Mouse (Mus musculus): Measurements from ENCODE around the gene Nepn. TPM values are rescaled to one million over a fixed set of nuclear protein-coding genes. Genes with fewer than 3 reads are reported as not detected.

Nepn gene
- polyA plus RNA-seq, 1 experiment from 2014 or later, result not detected

DNA sequence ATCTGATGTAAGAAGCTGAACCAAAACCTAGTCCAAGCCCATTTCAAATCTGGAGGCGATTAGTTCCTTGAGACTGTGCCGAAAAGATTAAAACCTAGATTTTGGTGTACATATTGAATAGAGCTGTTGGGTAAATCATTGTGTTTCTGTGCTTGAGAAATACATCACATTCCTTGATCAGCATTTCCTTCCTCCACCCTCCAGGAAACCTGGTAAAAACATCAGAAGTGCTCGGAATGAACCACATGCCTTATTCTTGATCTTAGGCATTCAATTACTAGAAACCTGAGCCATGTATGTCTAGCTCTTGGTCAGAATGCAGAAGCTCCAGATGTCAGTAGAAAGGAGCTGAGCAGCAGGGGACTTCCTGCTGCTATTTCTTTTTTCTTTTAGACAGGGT is 666 bp downstream of the Nepn start:
- WGBS, result 73% methylated on average over 3 of the region's 3 CpGs
- no peak for DNase-seq (ENCODE audit: low spot score)
- ATAC-seq (ENCODE audit: low FRiP score), result no peak
- no peaks in the 10 kb centered on the region for H3K4me1 ChIP-seq (replicated peaks; ENCODE audit: control insufficient read depth, insufficient read depth, low read length)
- H3K4me2 ChIP-seq (replicated peaks; ENCODE audit: low read depth, low read length), result no peak overlapping the region
- H3K9ac ChIP-seq (ENCODE audit: low read depth, low read length), result no peak overlapping the region
- no peaks in the 10 kb centered on the region for H3K9me3 ChIP-seq (ENCODE audit: control insufficient read depth, low read length)
- no peak overlapping the region for H3K27ac ChIP-seq (ENCODE audit: low read depth, low read length)
- H3K4me3 ChIP-seq (ENCODE audit: low read depth, low read length), result no peak overlapping the region
- H3K36me3 ChIP-seq (ENCODE audit: control insufficient read depth, insufficient read depth, low read length), result no peaks in the 10 kb centered on the region
- H3K27me3 ChIP-seq (ENCODE audit: control insufficient read depth, insufficient read depth, low read length), result no peaks in the 10 kb centered on the region

DNA sequence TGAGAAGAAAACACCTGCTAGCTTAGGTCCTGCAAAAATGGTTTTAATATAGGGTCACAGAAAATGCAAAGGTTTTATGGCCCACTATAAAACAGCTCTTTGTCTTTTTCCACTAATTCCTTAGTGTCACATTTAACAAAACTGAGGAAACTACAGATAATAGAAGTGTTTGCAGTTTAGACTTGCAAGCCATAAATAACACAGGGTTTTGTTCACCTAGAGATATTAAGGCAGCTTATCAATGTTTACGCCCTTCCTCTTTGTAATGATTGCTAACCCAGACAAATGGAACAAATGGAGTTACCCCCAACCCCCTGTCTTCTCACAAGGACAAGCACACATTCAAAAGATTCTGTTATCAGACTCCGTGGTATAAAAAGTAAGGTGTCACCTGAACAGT is 2.4 kb downstream of the Nepn start:
- DNase-seq (ENCODE audit: low spot score) (no peak), ATAC-seq (ENCODE audit: low FRiP score) (no peak)
- no peak overlapping the region for H3K27ac ChIP-seq (ENCODE audit: low read depth, low read length)
- no peak overlapping the region for H3K4me3 ChIP-seq (ENCODE audit: low read depth, low read length)
- H3K4me2 ChIP-seq (replicated peaks; ENCODE audit: low read depth, low read length), result no peak overlapping the region
- H3K27me3 ChIP-seq (ENCODE audit: control insufficient read depth, insufficient read depth, low read length), result no peaks in the 10 kb centered on the region
- 92% methylated on average over 2 of the region's 2 CpGs for WGBS
- no peak overlapping the region for H3K9ac ChIP-seq (ENCODE audit: low read depth, low read length)
- no peaks in the 10 kb centered on the region for H3K4me1 ChIP-seq (replicated peaks; ENCODE audit: control insufficient read depth, insufficient read depth, low read length)
- no peaks in the 10 kb centered on the region for H3K36me3 ChIP-seq (ENCODE audit: control insufficient read depth, insufficient read depth, low read length)
- no peaks in the 10 kb centered on the region for H3K9me3 ChIP-seq (ENCODE audit: control insufficient read depth, low read length)

DNA sequence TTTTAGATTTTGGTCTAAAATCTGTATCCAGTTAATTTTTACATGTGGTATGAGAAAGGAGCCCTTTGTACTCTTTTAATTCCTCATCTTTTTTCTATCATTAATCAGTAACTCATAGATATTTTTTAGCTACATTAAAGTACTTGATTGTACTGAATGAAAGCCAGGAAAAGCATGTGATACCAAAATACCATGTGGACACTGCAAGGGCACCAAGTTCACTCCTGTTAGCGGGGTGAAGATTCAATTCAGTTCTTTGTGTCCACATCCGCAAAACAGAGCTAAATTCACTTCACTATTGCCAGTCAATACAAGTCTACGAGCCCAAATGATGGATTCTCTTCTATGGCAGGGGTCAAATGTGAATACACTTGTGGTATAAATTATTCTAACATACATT is 7.9 kb downstream of the Nepn start:
- DNase-seq (ENCODE audit: low spot score), result no peak
- Histone ChIP-seq H3K36me3 (ENCODE audit: control insufficient read depth, insufficient read depth, low read length) (no peaks in the 10 kb centered on the region), H3K27ac (ENCODE audit: low read depth, low read length) (no peak overlapping the region), H3K4me2 (replicated peaks; ENCODE audit: low read depth, low read length) (no peak overlapping the region), H3K27me3 (ENCODE audit: control insufficient read depth, insufficient read depth, low read length) (no peaks in the 10 kb centered on the region), H3K9me3 (ENCODE audit: control insufficient read depth, low read length) (no peaks in the 10 kb centered on the region), H3K4me3 (ENCODE audit: low read depth, low read length) (no peak overlapping the region), H3K4me1 (replicated peaks; ENCODE audit: control insufficient read depth, insufficient read depth, low read length) (no peaks in the 10 kb centered on the region), H3K9ac (ENCODE audit: low read depth, low read length) (no peak overlapping the region)
- ATAC-seq (ENCODE audit: low FRiP score), result no peak
- WGBS, result 84% methylated on average over 3 of the region's 3 CpGs

DNA sequence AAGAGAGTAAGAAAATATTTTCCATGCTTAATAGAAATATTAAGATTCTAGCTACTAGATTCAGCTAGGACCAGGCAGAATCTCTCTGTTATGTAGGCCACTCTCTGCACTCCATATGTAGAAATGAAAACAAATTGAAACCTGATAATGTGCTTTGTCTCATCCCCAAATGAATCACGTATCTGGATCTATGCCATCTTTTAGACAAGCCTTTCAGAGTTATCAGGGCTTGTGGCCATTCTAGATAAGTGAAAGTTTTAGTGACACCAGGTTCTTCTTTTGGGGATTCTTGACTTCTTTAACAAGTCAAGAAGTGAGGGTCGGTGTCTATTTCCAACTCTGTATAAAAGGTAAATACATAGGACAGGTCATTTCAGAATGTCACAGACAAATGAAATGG is 9.9 kb downstream of the Nepn start:
- DNase-seq (ENCODE audit: low spot score) (no peak), ATAC-seq (ENCODE audit: low FRiP score) (no peak)
- WGBS, result 80% methylated on average over 2 of the region's 2 CpGs
- Histone ChIP-seq H3K27me3 (ENCODE audit: control insufficient read depth, insufficient read depth, low read length) (no peaks in the 10 kb centered on the region), H3K36me3 (ENCODE audit: control insufficient read depth, insufficient read depth, low read length) (no peaks in the 10 kb centered on the region), H3K4me2 (replicated peaks; ENCODE audit: low read depth, low read length) (no peak overlapping the region), H3K9ac (ENCODE audit: low read depth, low read length) (no peak overlapping the region), H3K4me3 (ENCODE audit: low read depth, low read length) (no peak overlapping the region), H3K9me3 (ENCODE audit: control insufficient read depth, low read length) (no peaks in the 10 kb centered on the region), H3K4me1 (replicated peaks; ENCODE audit: control insufficient read depth, insufficient read depth, low read length) (no peaks in the 10 kb centered on the region), H3K27ac (ENCODE audit: low read depth, low read length) (no peak overlapping the region)

DNA sequence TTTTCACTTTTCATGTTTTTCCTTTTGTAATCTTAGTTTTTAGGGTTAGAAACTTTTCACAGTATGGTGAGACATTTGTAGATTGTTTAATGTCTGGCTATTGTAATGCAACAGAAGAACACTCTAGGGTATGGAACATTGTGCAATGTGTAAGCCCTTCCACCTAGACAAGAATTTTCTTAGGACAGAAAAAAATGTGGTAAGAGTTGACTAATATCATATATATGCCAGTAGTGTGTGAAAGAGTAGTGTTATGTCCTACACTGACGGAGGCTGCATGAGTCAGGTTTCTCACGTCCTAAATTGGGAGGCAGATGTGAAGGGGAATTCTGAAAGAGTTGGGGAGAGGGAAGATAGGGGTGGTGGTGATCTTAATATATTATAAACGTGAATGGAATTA is 10.9 kb downstream of the Nepn start:
- Histone ChIP-seq H3K27ac (ENCODE audit: low read depth, low read length) (no peak overlapping the region), H3K4me3 (ENCODE audit: low read depth, low read length) (no peak overlapping the region), H3K9ac (ENCODE audit: low read depth, low read length) (no peak overlapping the region), H3K4me2 (replicated peaks; ENCODE audit: low read depth, low read length) (no peak overlapping the region), H3K36me3 (ENCODE audit: control insufficient read depth, insufficient read depth, low read length) (no peaks in the 10 kb centered on the region), H3K27me3 (ENCODE audit: control insufficient read depth, insufficient read depth, low read length) (no peaks in the 10 kb centered on the region), H3K4me1 (replicated peaks; ENCODE audit: control insufficient read depth, insufficient read depth, low read length) (no peaks in the 10 kb centered on the region), H3K9me3 (ENCODE audit: control insufficient read depth, low read length) (no peaks in the 10 kb centered on the region)
- no peak for ATAC-seq (ENCODE audit: low FRiP score)
- no peak for DNase-seq (ENCODE audit: low spot score)
- 71% methylated on average over 3 of the region's 3 CpGs for WGBS

DNA sequence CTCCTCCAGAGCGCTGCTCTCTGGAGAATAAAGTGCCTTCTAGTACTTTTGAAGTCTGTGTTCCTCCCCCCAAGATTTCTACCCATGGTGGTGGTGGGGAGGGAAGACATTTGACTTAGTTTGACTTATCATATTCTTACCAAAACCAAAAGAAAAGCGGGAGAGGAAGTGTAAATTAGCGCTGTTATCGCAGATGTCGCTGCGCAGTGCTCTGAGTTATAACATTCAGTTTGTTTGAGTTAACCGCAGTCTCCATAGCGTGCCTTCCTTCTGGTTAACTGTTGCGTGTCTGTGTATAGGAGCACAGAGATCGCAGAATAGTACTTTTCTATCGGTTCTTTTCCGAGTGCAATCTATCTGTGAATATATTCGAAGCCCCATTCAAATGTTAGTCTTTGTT is 16.4 kb downstream of the Nepn start:
- H3K9me3 ChIP-seq (ENCODE audit: control insufficient read depth, low read length), result no peaks in the 10 kb centered on the region
- H3K9ac ChIP-seq (ENCODE audit: low read depth, low read length), result no peak overlapping the region
- DNase-seq (ENCODE audit: low spot score) (no peak), ATAC-seq (ENCODE audit: low FRiP score) (no peak)
- H3K4me3 ChIP-seq (ENCODE audit: low read depth, low read length), result no peak overlapping the region
- no peak overlapping the region for H3K4me2 ChIP-seq (replicated peaks; ENCODE audit: low read depth, low read length)
- WGBS, result 90% methylated on average over 13 of the region's 13 CpGs
- H3K36me3 ChIP-seq (ENCODE audit: control insufficient read depth, insufficient read depth, low read length), result no peaks in the 10 kb centered on the region
- H3K4me1 ChIP-seq (replicated peaks; ENCODE audit: control insufficient read depth, insufficient read depth, low read length), result no peaks in the 10 kb centered on the region
- no peaks in the 10 kb centered on the region for H3K27me3 ChIP-seq (ENCODE audit: control insufficient read depth, insufficient read depth, low read length)
- no peak overlapping the region for H3K27ac ChIP-seq (ENCODE audit: low read depth, low read length)

DNA sequence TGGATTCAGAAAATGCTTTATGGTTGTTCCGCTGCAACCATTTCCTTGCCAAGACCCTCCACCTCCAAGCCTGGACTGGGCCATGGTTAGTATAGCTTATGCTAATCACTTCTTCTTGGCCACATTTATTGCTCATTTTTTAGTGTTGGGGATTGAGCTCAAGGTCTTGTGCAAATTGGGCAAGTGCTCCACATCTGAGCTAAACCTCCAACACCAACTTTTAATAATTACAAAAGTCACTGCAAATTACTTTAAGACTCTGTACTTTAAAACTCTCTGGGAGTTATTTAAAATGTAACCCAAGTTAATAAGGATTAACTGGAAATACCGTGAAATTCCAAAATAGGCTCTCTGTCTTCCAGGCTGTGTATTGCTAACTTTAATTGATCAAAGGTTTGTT is 18.8 kb downstream of the Nepn start:
- no peak overlapping the region for H3K4me2 ChIP-seq (replicated peaks; ENCODE audit: low read depth, low read length)
- H3K9ac ChIP-seq (ENCODE audit: low read depth, low read length), result no peak overlapping the region
- 95% methylated on average over 2 of the region's 2 CpGs for WGBS
- DNase-seq (ENCODE audit: low spot score) (no peak), ATAC-seq (ENCODE audit: low FRiP score) (no peak)
- H3K36me3 ChIP-seq (ENCODE audit: control insufficient read depth, insufficient read depth, low read length), result no peaks in the 10 kb centered on the region
- no peaks in the 10 kb centered on the region for H3K9me3 ChIP-seq (ENCODE audit: control insufficient read depth, low read length)
- H3K27me3 ChIP-seq (ENCODE audit: control insufficient read depth, insufficient read depth, low read length), result no peaks in the 10 kb centered on the region
- H3K27ac ChIP-seq (ENCODE audit: low read depth, low read length), result no peak overlapping the region
- no peaks in the 10 kb centered on the region for H3K4me1 ChIP-seq (replicated peaks; ENCODE audit: control insufficient read depth, insufficient read depth, low read length)
- H3K4me3 ChIP-seq (ENCODE audit: low read depth, low read length), result no peak overlapping the region

DNA sequence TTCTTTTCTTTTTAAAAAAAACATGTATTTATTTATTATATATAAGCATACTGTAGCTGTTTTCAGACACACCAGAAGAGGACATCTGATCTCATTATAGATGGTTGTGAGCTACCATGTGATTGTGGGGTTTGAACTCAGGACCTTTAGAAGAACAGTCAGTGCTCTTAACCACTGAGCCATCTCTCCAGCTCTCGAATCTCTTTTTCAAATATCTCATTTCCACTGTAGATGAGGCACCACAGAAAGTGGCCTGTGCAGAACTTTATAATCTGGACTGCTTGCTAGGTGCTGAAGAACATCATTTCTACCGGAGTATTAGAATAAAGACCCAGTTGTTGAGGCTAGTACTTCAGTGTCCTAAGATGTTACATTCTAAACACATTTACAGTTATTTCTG is 26.2 kb downstream of the Nepn start:
- Histone ChIP-seq H3K27me3 (ENCODE audit: control insufficient read depth, insufficient read depth, low read length) (no peaks in the 10 kb centered on the region), H3K4me3 (ENCODE audit: low read depth, low read length) (no peak overlapping the region), H3K9me3 (ENCODE audit: control insufficient read depth, low read length) (no peaks in the 10 kb centered on the region), H3K9ac (ENCODE audit: low read depth, low read length) (no peak overlapping the region), H3K36me3 (ENCODE audit: control insufficient read depth, insufficient read depth, low read length) (no peaks in the 10 kb centered on the region), H3K4me2 (replicated peaks; ENCODE audit: low read depth, low read length) (no peak overlapping the region), H3K4me1 (replicated peaks; ENCODE audit: control insufficient read depth, insufficient read depth, low read length) (0 out of 2 replicates have a peak, but pooled peaks cover 5% of the 10 kb centered on the region), H3K27ac (ENCODE audit: low read depth, low read length) (no peak overlapping the region)
- ATAC-seq (ENCODE audit: low FRiP score) (no peak), DNase-seq (ENCODE audit: low spot score) (no peak)
- WGBS, result 87% methylated on average over 2 of the region's 2 CpGs

DNA sequence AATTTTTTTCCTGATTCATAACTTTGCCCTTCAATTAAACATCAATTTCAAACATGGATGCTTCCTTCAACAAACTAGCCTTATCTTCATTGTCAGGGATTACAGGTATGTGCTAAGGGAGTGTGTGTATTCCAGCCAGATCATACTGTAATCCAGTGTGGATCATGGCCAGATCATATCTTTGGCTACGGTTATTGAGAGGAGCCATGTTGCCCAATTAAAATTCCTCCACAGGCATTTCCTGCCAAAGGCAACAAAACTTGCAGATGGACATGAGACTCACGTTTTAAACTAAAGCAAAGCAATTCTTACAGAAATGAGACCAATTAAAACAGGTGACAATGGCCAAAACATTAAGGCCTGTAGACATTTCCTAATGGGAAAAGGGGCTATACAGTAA is 27.7 kb downstream of the Nepn start:
- no peaks in the 10 kb centered on the region for H3K27me3 ChIP-seq (ENCODE audit: control insufficient read depth, insufficient read depth, low read length)
- no peak for ATAC-seq (ENCODE audit: low FRiP score)
- 0 out of 2 replicates have a peak, but pooled peaks cover 5% of the 10 kb centered on the region for H3K4me1 ChIP-seq (replicated peaks; ENCODE audit: control insufficient read depth, insufficient read depth, low read length)
- H3K4me2 ChIP-seq (replicated peaks; ENCODE audit: low read depth, low read length), result no peak overlapping the region
- no peaks in the 10 kb centered on the region for H3K36me3 ChIP-seq (ENCODE audit: control insufficient read depth, insufficient read depth, low read length)
- no peak overlapping the region for H3K27ac ChIP-seq (ENCODE audit: low read depth, low read length)
- 86% methylated on average over 2 of the region's 2 CpGs for WGBS
- H3K9me3 ChIP-seq (ENCODE audit: control insufficient read depth, low read length), result no peaks in the 10 kb centered on the region
- H3K4me3 ChIP-seq (ENCODE audit: low read depth, low read length), result no peak overlapping the region
- no peak for DNase-seq (ENCODE audit: low spot score)
- H3K9ac ChIP-seq (ENCODE audit: low read depth, low read length), result no peak overlapping the region; the same call in 1 of the 2 replicates
